Mouse (Mus musculus): ENCODE data around the gene Erc2.

Gene Erc2

DNA sequence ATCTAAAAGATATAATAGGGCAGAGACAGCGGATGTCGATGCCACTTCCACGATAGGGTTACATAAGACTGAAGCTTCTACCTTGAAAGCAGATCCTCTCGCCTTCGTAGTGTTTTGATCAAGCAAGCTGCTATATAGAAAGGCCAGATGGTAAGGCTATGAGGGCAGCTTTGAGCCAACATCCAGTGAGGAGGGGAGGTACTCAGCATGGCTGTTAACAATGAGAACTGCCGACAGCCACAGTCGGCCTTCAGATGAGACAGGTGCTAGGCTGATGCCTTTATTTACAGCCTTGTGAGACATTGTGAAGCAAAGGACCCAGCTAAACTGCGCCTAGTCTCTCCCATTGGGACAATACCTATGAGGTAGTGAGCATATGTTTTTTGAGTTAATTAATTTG lies 156.3 kb downstream of the Erc2 start:
- DNase-seq (ENCODE audit: low spot score): no peak

DNA sequence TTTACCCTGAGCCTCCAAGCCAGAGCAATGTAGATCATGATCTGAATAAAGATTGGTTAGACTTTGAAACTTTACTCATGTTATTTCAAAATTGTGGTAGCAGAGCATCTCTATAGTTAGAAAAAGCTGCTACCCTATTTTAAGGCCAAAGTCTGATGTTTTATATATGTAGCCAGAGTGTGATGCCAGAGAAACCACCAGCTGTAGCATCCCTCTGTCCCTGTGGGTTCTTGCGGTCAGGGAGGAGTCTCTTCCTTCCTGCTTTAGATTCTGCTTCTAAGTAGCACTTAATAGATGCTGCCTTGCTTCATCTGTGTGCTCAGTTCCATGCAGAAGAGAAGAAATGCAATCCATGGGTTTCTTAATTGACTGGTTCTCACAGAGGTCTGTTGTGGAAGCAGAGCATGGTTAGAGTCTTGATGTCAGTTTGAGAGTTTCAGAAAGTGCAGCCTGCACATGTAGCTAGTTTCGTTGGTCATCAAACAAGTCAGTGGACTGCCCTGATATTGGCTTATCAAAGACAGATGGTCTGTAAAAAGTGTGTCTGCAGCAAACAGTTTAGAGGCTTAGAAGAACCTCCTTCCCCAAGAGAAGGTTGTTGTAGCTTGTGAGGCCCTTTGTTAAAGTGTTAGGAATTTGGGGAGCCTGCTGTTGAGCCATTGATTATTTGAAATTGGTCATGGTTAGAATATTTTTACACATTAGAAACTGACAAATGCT lies 156.9 kb downstream of the Erc2 start:
- DNase-seq (ENCODE audit: low spot score): no peak

DNA sequence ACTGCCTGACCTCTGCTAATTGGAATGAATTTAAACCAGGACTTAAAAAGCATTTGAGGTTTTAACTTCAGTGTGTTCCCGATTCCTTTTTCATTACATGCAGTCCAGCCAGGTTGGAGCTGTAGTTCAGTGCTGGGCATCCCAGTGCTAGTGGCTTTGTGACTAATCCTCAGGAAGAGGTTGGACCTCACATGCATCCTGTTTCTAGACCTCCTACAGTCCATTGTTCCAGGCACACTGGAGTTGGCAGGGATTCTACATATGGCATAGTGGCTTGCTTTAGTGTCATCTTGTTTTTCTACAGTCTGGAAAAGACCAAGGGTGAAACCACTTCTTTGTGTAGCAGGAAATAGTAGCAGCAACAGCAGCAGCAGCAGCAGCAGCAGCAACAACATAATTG lies 159.0 kb downstream of the Erc2 start:
- DNase-seq (ENCODE audit: low spot score): no peak

DNA sequence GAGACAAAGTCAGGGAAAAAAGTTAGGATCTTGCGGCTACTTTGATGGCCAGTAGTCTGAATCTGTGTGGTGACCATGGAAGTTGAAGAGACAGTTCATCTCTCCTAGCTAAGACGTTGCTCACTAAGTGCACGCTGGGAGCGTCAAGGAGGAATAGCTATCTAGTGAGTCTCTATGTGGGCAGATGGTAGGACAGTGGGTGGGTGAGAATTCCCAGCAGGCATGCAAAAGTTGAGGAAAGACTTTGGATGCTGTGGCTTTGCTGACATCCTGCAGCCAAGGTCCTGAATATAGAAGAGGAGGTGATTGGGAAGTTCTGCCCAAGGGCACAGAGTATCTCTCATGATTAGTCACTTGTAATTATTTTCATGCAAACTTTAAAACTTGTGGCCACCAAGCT lies 162.6 kb downstream of the Erc2 start:
- DNase-seq (ENCODE audit: low spot score): no peak

DNA sequence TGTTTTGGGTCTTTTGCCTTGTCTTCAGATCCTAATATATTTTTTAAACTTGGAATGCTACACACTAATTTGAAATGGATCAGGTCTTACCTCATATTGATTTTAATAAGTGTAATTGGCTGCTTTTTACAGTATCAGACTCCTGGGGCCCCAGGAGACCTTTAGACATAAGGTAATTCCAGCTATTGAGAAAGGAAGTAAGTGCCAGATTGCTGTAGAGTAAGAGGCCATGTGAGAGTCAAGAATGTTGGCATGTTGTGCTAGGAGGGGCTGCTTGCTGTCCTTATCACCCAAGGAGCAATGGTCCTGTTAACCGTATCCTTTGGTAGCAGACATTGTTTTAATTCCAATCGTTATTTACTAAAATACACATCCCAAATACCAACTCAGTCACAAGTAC lies 163.3 kb downstream of the Erc2 start:
- no peak for DNase-seq (ENCODE audit: low spot score)

DNA sequence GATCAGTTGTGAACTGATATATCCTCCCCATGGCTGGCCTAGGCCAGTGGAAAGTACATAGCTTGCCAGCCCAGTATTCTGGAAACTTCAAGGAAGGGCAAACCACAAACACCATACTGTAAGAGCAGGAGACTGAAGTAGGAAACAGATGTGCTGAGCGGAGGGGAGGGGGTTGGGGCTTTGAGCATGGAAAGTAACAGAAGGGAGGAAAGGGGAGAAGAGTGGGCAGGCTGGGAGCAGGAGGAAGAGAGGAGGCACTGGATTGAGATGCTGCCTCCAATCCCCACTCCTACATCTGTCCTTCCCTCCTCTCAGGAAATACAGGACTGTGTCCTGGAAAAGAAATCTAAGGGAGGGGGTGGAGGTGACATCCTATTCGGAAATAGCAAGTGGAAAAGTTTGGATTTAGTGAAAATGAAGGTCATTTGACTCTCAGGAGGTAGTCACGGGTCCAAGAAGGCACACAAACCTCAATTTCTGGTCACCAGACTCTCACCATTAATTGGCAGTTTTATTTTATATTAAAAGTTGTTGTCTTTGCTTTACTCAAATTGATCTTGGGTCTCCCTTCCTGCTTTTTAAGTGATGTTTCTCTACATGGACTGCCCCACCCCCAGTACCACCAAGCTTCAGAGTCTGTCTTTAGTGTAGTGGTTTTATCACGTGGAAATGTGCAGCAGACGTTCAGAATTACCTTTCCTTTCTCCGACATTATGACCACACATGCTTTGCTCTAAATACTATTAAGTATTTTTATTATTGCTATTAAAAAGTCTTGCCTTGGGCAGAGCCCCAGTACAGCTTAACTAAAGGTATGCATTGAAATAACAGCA lies 167.1 kb downstream of the Erc2 start:
- DNase-seq (ENCODE audit: low spot score): no peak

DNA sequence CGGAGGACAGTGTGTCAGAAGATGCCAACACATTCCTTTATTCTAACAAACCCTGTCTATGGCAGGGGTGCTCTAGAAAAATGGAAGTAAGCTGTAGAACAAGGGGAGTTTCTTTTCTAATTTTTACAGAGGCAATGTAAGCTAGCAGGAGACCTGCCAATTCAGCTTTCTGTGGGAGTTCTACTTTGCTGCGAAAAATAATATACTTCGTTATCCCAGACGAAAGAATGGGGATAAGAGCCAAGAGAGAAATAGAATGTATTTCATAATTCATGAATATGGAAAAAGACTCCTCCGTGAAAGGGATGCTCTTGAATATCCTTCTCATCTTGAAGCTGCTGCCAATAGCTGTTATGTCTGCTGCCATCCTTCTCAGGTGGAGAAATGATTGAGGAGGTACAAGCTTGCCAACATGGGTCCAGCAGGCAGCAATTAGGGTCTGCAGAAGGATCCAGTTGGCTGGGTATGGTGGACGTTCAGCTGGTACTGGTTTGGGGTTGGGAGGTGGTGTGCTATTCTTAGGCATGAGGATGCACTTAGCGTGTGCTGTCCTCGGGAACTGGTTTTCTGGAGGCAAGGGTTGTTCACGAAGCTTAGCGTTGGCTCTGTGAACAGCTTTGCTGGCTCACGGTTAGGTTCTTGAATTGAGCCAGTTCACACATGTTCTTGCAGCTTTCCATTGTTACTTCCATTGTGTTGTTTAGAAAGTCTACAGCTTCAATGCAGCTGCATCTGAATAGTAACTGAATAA lies 176.1 kb downstream of the Erc2 start:
- no peak for DNase-seq (ENCODE audit: low spot score)

DNA sequence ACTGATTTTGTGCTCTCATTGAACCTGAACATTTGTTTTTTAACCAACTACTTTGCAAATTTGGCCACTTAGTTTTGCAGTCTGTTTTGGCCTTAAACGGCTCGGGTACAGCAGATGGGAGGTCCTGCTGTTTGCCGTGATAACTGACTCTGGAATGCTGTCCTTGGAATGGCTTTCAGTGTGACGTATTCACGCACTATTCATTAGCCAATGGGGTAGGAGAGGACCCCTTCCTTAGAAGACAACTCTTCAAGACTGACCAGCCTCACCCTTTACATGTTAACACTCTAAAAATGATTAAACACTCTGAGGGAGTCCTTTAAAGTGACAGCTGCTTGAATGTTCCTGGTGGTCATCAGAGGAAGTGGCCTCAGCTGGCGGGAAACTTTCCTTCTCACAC lies 178.5 kb downstream of the Erc2 start:
- DNase-seq (ENCODE audit: low spot score): no peak

DNA sequence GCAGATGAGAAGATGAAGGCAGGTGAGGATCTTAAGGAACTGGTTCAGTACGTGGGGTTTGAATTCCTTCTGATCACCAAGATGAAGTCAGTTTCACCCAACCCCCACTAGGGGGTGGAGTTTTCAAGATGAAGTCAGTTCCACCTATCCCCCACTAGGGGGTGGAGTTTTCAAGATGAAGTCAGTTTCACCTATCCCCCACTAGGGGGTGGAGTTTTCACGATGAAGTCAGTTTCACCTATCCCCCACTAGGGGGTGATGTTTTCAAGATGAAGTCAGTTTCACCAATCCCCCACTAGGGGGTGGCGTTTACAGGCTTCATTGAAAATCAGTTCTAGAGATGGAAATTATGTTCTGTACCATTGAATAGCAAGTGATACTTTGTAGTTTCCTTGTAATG lies 181.7 kb downstream of the Erc2 start:
- DNase-seq (ENCODE audit: low spot score): no peak

DNA sequence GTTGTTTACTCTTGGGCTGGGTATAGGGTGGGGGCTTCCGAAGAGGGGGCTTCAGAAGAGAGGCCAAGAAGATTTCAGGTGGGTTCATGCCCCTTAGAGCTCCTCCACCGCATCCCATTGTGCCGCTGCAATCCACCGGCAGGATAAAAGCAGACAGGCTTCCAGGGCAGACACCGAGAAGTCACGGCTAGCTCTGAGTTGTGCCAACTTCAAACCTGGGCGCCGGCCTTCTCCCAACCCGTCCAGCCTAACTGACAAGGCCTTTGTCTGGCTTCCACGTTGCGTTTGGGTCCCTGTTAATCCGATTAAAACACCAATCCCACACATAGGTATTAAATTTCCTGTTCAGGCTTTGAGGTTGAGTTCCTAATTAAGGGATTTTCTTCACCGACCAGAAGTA lies 182.8 kb downstream of the Erc2 start:
- DNase-seq (ENCODE audit: low spot score): peak; percentile 28

DNA sequence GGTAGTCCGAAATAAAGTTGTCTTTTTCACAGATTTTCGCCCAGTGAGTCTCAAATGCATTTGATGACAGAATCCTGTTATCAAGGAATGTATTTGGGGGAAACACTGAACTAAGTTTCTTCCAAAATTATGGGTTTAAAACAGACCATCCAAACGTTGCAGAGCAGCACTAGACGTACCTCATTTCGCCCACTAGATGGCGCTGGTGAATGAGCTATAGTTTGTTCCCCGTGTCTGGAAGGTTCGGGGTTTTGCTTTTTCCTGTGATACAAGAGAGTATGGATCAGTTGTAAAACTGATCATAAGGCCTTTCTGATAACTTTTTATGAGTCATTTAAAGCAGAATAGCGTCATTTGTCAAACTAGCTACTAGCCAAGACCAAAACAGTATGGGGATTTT lies 185.9 kb downstream of the Erc2 start:
- peak; percentile 84 for DNase-seq (ENCODE audit: low spot score)

DNA sequence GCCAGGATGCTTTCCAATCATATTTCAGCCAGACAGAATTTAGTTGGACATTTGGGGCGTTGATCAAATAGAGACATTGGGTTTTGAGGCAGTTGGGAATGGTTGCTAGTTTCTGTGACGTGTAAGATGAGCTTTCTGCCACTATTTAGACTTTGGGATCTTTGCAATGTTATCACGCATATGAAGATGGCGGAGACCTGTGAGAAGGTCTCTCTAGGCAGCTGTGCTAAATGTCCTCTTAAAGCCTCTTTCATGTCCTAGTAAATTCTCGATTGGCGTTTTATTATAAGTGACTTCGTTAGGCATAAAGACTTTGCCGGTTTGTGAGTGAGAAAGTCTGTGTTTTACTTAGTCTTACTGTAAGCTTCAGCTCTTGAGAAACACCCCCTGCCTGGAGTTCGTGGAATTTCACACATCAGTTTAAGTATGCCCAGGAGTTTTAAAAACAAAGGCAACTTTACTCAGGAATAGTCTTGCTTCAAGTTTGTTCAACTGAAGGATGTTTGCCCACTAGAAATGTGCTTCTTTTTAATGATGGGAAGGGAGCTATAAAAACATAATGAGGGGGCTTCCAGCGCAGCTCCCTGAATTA lies 186.4 kb downstream of the Erc2 start:
- DNase-seq (ENCODE audit: low spot score): no peak

DNA sequence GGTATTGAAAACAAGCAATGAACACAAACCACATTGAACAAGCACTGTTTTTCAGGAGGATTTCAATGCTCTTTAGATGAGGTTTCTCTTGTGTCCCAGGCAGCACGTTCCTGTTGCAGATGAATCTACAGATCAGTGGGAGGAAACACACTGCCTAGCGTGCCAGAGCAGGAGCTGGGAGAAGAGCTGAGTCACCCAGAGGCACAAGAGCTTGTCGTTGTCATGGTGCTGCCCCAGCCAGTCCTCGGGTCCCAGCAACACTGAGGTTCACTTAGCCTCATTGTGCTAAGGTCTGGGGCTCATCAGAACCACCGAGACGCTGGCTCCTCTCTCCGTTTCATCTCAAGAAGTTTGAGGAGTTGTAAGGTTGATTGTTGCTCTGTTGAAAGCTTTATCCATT lies 188.6 kb downstream of the Erc2 start:
- peak; percentile 42 for DNase-seq (ENCODE audit: low spot score)

DNA sequence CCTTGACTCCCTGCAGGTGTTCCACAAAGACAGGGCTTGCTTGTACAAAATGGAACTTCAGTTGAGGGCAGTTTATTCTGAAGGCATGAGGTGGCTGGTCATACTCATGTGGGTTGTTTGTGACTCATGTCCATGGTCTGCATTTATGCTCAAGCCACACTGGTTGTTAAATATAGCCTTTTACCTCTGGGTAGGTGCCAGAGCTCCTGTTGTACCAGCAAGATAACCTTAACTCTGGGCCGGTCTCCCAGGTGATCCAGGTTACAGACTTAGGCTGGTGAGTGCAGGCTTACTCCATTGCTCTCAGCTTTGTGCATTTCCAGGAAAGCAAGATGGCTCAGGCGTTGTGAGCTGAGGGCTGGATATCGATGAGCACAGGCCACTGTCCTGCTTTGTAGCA lies 189.4 kb downstream of the Erc2 start:
- no peak for DNase-seq (ENCODE audit: low spot score)

DNA sequence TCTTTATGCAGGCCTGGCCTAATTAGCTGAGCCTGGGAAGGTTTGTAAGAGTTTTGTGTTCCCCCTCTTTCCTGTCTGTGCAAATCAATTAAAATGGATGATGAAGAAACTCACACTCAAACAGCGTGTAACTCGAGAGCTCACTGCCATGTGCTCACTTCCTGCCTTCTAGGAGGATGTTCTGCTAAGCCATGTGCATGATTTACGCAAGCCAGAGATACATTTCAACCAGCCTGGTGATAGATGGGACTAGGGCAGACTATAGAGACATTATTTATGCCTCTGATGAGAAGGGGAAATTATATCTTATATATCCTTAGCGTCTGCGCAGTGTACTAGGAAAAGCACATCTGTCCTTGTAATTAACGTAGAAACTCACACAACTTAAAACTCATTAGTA lies 193.5 kb downstream of the Erc2 start:
- DNase-seq (ENCODE audit: low spot score): peak; percentile 21

DNA sequence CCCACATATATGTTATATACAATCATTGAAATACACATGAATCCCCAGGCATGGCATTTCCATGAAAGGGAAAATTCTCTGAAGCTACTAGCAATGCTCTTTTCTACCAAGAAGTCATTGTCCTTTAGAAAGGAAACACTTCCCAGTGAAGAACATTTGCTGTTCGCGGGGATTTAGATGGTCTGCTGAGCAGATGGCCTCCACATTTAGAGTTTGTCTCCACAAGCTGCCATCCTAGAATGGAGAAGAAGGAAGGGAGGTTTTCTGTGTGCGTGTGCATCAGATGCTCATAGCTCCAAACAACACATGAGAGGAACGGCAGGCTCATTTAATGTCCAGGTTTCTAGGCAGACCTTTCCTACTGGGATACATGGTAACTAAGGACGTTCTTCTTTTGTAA lies 196.8 kb downstream of the Erc2 start:
- DNase-seq (ENCODE audit: low spot score): no peak

DNA sequence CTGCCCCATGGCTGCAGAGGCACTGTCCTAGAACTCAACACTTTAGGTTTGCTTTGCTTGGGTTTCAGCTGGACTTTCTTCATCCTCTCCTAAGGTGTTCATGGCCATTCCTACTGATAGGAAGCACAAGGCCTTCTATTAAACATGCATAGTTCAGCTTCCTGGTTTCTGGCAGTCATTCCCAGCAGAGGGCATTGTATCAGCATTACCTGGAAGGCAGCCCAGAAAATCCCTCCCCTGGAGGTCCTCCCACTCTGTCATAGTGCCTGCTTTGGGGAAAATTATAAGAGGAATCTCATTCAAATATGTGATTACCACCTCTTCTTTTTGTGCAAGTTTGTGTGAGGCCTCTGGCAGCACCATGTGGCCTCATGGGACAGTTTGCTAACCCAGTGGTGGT lies 199.6 kb downstream of the Erc2 start:
- DNase-seq (ENCODE audit: low spot score): no peak

DNA sequence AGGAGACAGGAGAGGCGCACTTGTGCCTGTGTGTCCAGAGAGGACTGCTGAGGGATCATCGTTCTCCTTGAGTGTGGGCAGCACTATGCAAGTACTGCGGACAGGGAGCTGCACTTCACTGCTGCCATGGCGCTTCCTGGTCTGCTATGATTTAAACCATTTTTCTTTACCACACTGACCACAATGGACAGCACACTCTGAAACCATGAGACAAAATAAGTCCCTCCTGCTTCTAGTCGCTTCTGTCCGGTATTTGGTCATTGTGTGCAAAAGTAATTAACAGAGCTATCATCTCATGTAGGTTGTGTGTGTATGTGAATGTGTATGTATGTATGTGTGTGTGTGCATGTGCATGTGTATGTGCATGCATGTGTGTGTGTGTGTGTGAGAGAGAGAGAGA lies 200.3 kb downstream of the Erc2 start:
- no peak for DNase-seq (ENCODE audit: low spot score)

DNA sequence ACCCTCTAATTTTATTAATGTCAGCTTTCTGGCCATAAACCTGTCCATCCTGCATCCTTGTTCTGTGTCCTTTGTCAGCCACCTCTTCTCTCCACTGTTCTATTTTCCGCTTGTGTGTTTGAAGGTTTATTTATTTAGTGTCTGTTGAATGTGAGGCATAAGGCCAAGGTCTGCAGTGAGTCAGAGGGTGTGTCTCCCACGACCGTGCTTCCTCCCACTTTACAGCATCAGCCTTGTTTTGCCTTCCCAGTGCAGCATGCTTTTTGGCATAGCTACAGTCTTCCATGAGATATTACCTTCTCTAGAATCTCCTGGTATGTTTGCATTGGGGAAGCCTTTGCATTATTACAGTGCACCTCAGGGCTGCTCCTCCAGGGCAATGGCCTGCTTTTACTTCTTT lies 200.8 kb downstream of the Erc2 start:
- DNase-seq (ENCODE audit: low spot score): no peak

DNA sequence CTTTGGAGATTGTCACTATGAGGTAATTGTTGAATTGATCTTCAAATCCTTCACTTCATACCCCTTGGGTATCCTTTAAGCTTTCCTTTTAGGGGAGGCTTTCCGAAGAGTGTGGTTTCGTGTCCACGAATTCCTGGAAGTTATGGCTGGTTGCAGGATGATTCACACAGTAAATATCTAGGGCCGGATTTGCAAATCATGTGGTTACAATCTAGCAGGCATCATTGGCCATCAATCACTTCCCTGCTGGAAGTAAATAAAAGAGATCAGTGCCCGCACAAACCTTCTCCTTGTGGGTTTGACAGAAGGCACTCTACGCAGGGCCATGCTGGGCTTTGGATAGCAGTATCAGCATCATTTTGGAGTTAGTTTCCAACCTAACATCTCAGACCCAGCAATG lies 201.7 kb downstream of the Erc2 start:
- DNase-seq (ENCODE audit: low spot score): no peak

DNA sequence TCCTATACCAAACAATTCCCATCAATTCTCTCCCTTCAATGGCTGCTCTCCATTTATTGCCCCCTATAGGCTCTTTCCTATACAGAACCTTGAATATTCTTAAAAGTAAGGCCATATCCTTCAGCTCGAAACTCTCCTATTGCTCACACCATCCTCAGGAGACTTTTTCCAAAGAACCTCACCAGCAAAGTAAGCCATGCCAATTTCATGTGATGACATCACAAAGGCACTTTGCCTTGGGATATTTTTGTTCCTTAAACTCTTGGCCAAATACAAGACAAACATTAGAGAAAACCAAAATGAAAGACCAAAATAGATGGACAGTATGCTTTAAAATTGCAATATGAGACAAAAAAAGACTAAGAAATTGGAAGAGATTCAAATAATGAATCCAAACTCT lies 204.6 kb downstream of the Erc2 start:
- no peak for DNase-seq (ENCODE audit: low spot score)

DNA sequence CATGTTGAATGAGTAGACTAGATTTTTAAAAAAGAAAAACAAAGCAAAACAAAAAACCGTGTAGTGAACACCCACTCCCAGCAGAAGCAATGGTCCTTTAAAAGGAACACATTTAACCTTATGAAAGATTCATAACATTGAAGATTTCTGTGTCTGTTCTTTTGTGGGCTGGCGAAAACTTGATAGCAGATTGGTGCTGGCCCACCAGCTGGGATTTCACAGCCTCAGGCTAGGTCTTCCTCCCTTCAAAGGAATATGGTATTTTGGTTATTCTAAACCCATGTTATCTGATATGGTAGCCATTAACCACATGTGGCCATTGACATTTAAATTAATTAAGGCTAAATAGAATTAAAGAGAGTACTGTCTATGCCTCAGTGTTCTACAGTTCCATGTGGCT lies 205.9 kb downstream of the Erc2 start:
- DNase-seq (ENCODE audit: low spot score): no peak

DNA sequence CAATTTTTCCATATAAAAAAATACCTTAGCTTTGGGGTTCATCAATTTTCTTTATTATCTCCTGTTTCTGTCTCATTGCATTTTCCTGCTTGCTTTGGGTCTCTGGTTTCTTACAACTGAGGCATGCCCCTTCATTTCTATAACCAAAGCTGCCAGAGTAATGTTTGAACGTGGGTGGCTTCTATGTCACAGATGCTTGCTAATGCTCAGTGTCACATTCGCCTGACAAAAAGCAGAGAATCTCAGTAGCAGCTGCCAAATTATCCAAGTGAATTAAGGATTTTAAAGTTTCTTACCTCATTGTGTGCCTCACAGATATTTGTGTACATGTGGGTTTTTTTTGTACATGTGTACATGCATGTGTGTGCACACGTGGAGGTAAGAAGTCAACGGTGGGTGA lies 210.0 kb downstream of the Erc2 start:
- no peak for DNase-seq (ENCODE audit: low spot score)

Measured in embryo, embryonic 10 days (tissue).